Mouse (Mus musculus) ES-CJ7 (cell line): ENCODE results near the gene Ppp3cb.

Source experiments
- DNase-seq: peaks from one replicate; pipeline ENCODE4 v3.0.0; 2011; ENCODE audit warnings: low read depth, low spot score

Ppp3cb gene

GRCm38 (mm10) chr14:20481211-20481610 lies 65.2 kb downstream of the Ppp3cb start:
- DNase-seq = peak; percentile 62

GRCm38 (mm10) chr14:20480195-20480579 lies 66.2 kb downstream of the Ppp3cb start:
- DNase-seq = no peak

- peak; percentile 93 for DNase-seq
Observed at GRCm38 (mm10) chr14:20479291-20480194, 66.8 kb downstream of the Ppp3cb start, which contains the start of gene Anxa7. Gene Anxa7, minus strand, starts transcription at chr14:20480133.

GRCm38 (mm10) chr14:20478801-20479200 lies 67.6 kb downstream of the Ppp3cb start:
- DNase-seq = peak; percentile 63

GRCm38 (mm10) chr14:20478385-20478784 lies 68.0 kb downstream of the Ppp3cb start:
- no peak for DNase-seq

- DNase-seq = no peak
Observed at GRCm38 (mm10) chr14:20477261-20478025, 68.9 kb downstream of the Ppp3cb start.

GRCm38 (mm10) chr14:20460216-20460615 lies 86.2 kb downstream of the Ppp3cb start:
- no peak for DNase-seq

GRCm38 (mm10) chr14:20458378-20458777 lies 88.0 kb downstream of the Ppp3cb start:
- DNase-seq = no peak

- DNase-seq = no peak
Observed at GRCm38 (mm10) chr14:20452929-20453328, 93.4 kb downstream of the Ppp3cb start.

- DNase-seq = peak; percentile 95
Observed at GRCm38 (mm10) chr14:20451765-20452331, 94.5 kb downstream of the Ppp3cb start, which contains the start of gene Cfap70. Gene Cfap70, minus strand, starts transcription at chr14:20452226.

GRCm38 (mm10) chr14:20451302-20451701 lies 95.1 kb downstream of the Ppp3cb start:
- DNase-seq = no peak
